Mouse (Mus musculus): ENCODE results near the gene Matn1. TPM values are rescaled to one million over a fixed set of nuclear protein-coding genes. Genes with fewer than 3 reads are reported as not detected.

The Matn1 gene
- total RNA-seq, 2 experiments from 2014 or later = not detected

DNA sequence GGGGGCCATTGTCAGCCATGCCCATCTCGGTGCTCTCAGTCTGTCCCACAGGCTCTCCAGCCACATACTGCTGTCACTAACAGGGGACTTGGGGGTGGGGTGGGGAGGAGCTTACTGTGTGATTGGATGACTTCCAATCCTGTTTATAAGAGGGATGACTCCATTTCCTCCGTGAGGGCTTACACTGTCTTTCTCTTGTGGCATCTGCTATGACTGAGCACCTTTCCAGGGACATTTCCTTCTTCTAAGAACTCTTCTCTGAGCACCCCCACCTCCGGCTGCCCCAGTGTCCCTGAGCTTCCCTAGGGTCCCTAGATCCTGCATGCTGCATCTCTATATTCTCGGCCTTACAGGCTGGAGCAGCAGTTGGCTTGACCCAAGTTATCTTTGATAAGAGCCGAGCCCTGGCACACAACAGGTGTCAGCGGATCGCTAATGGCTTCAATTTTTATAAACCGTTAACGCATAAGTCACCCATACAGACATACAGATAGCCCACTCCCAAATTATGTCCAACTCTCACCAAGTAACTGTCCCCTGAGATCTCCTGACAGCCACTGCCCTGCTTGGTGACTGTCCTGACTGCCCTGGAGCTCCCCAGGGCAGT is 24.3 kb upstream of the Matn1 start:
- TF ChIP-seq CTCF (IDR thresholded peaks at IDR 0.05) = no peak
- DNase-seq = no peak
- intact Hi-C loops (cut with DNase I) = no loop called here
- no peak overlapping the region for H3K27ac ChIP-seq
- H3K4me3 ChIP-seq = no peak overlapping the region

DNA sequence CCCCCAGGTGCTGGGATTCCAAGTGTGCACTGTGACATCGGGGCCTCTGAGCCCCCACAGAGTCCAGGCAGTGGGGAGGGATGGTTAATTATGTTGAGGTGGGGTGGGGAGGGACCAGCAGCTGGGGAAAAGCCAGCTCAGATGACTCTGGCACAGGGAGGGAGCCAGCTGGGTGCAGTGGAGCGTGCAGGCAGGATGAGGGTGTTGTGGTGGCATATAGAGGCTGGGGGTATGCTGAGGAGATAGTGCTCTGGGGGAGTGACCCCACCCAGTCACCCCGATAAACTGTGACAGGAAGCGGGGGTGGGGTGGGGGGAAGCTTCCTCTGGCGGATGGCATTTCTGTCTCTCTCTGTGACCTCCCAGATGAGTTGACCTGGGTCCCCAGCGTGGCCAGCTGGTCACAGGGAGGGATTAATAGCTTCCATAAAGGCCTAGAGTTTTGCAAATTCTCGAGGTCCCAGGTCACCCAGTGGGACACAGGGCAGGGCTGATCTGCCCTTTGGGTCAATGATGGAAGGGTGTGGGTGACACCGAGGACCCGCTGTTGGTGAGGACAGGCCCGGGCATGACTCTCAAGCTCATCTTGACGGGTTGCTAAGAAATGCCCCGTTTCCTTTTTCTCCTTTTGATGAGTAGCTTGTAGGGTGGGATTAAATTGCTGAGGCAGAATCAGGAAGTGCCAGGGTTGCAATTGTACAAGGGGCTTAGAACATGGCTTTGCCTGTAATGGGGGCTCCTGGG is 23.1 kb upstream of the Matn1 start:
- no peak overlapping the region for H3K27ac ChIP-seq

DNA sequence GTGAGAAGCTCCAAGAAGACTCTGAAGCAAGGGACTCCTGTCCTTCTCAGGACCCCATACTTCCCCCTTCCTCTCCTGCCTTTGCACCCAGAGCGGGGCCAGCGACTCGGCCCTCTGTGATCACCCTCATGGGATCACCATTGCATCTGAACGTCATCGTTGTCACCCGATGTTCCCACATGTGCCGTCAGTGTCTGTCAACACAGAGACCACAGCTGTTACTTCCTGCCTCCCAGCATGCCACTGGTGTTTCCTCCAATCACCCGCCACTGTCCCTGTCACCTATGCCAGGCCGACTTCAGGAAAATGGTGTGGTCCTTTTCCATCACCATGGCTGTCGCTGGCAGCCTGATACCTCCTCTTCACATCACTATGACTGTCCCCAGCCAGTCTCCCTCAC is 22.2 kb upstream of the Matn1 start:
- Histone ChIP-seq H3K4me3 (no peak overlapping the region), H3K27ac (no peak overlapping the region)
- no peak for DNase-seq
- intact Hi-C loops (cut with DNase I) = no loop called here
- TF ChIP-seq CTCF (IDR thresholded peaks at IDR 0.05) = no peak

More for the DNA sequence above, 23.1 kb upstream of the Matn1 start:
- no peak overlapping the region for H3K4me3 ChIP-seq
- no peak for DNase-seq
- no peak for TF ChIP-seq CTCF (IDR thresholded peaks at IDR 0.05)
- intact Hi-C loops (cut with DNase I) = no loop called here

DNA sequence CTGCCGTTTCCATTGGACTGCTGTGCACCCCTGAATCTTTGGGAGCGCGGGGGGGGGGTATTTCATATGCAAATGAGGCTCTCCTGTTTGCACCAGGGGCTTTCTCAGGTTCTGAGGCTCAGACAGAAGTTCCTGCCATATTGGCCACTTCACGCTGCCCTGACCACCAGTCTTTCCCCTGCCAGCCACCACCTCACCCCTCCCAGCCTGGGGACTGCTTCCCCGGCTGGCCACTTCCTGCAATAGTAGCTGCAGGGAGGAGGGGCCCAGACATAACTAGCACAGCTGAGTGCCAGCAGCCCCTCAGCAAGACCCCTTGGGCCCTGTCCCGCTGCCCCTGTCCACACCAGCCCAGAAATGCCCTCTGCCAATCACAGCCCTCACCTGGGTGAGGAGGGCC is 17.9 kb upstream of the Matn1 start:
- no peak for DNase-seq
- Histone ChIP-seq H3K27ac (no peak overlapping the region), H3K4me3 (no peak overlapping the region)
- intact Hi-C loops (cut with DNase I) = no loop called here
- no peak for TF ChIP-seq CTCF (IDR thresholded peaks at IDR 0.05)

DNA sequence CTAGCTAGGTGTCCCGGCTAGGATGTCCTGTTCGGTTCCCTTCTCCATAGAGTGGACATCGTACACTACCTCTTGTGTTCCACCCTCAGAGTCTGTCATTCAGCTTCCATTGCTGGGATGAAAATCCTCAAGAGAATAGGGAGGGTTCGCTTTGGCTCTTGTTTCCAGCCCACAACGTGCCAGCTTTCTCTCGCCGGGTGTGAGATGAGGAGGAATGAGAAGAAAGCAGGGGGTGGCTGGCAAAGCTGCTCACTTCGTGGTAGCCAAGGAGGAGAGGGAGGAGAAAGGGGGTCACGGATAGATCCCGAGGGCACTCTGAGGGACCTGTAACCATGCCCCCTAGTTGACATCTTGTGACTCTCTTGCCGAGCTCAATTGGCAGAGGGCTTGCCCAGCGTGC is 16.4 kb upstream of the Matn1 start:
- DNase-seq = peak; percentile 4
- no peak for TF ChIP-seq CTCF (IDR thresholded peaks at IDR 0.05)
- intact Hi-C loops (cut with DNase I) = no loop called here
- Histone ChIP-seq H3K27ac (no peak overlapping the region), H3K4me3 (no peak overlapping the region)

DNA sequence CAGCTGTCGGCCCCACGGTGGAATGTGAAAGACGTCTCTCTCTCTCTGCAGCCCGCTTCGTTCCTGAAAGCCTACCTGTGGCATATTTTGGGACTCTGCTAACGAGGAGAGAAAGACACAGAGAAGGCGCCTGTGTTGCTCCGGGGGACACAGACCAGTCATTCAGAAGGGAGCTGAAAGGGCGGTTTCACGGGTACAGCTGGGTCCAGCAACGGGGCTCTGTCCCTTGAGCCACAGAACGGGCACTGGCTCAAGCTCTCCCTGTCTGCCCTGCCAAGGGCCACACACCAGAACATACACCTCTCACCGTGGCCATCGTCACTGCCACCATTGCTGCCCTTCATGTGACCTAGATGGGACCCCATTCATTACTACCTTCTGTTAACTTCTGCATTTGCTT is 1.5 kb upstream of the Matn1 start:
- Histone ChIP-seq H3K4me3 (no peak overlapping the region), H3K27ac (no peak overlapping the region)
- DNase-seq = peak; percentile 5

DNA sequence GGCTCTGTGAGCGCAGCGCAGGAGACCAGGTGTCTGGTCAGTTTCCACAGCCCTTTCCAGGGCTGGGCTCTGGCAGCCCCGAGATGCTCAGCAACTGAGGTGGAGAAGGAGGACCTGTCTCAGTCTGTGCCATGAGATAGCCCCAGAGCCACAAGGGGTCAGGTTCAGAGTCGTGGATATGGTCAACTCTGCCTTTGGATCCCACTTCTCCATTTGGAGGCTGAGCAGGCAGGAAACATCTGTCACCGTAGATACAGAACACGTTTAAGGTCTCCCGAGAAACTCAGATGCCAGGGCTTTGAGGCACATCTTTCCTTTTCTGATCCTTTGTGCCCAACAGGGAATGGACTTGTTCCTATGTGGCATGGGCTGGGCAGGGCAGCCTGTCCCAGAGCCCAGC is 594 bp downstream of the Matn1 start:
- H3K4me3 ChIP-seq = no peak overlapping the region
- no peak for TF ChIP-seq CTCF (IDR thresholded peaks at IDR 0.05)
- DNase-seq = no peak
- no peak overlapping the region for H3K27ac ChIP-seq
- intact Hi-C loops (cut with DNase I) = no loop called here

More for the DNA sequence above, 1.5 kb upstream of the Matn1 start:
- intact Hi-C loops (cut with DNase I) = no loop called here
- TF ChIP-seq CTCF (IDR thresholded peaks at IDR 0.05) = no peak

DNA sequence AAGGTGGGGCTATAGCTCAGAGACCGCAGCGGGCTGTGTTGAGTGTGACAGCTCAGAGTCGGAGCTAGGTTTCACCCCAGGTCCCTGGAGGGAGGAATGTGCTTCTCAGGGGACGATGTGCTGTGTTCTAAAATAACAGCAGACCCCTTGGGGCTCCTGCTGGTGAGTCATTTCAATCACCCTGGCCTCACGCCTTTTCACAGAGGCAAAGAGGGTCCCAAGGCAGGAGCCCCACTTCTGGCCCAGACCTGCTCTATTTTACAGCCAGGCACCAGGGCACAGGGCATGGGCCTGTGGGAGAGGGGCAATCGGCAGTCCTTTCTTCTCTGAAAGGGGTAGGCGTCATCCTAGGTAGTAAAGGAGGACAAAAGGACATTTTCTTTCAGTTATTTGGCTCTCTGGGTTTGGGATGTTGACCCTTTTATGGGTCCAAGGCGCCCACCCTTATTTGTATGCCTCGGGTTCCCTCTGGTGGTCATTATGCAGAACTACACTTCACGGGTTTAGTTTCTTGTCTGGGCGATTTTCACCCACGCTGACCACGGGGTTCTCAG is 3.0 kb downstream of the Matn1 start:
- Histone ChIP-seq H3K4me3 (no peak overlapping the region), H3K27ac (no peak overlapping the region)
- intact Hi-C loops (cut with DNase I) = loop anchor here (1.0 to 2.0 kb wide), 2 partner anchors 51 to 156 kb away; no protein-coding TSS in a partner anchor
- DNase-seq = peak; percentile 16
- TF ChIP-seq CTCF (IDR thresholded peaks at IDR 0.05) = peak; percentile 82

DNA sequence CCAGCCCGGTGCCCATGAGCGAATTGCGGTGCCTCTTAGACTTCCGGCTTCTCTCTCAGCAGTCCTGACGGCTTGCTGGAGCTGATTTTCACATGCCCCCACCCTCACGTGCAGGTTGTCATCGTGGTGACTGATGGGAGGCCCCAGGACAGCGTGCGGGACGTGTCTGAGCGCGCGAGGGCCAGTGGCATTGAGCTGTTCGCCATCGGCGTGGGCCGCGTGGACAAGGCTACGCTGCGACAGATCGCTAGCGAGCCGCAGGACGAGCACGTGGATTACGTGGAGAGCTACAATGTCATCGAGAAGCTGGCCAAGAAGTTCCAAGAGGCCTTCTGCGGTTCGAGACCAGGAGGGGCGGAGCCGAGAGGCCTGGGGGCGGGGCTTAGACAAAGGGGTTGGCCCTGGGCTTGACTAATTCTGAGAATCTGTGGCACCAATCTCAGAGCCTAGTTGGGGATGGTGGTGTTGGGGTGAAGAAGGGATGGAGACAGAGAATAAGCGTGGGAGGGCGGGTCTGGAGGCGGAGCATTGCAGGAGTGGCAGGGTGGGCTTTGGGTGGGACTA is 5.7 kb downstream of the Matn1 start:
- intact Hi-C loops (cut with DNase I) = no loop called here
- Histone ChIP-seq H3K4me3 (no peak overlapping the region), H3K27ac (no peak overlapping the region)
- no peak for TF ChIP-seq CTCF (IDR thresholded peaks at IDR 0.05)
- DNase-seq = peak; percentile 15

DNA sequence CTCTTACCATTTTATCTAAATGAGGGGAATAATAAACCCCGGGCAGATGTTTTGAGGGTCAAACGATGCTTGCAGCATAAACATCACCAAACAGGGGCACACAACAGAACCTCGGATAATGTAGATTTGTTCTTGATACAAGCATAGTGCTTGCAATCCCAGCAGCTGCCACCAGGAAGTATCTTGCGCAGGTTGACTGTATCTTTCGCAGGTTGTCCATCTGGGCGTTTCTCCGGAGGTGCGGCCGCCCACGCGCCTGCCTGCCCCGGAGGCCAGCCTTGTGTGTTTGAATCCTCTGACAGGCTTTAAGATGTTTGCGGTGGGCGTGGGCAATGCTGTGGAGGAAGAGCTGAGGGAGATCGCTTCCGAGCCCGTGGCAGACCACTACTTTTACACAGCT is 8.3 kb downstream of the Matn1 start:
- Histone ChIP-seq H3K4me3 (no peak overlapping the region), H3K27ac (no peak overlapping the region)
- DNase-seq = peak; percentile 16
- intact Hi-C loops (cut with DNase I) = no loop called here
- TF ChIP-seq CTCF (IDR thresholded peaks at IDR 0.05) = peak; percentile 35; the same call in 1 of the 2 replicates

DNA sequence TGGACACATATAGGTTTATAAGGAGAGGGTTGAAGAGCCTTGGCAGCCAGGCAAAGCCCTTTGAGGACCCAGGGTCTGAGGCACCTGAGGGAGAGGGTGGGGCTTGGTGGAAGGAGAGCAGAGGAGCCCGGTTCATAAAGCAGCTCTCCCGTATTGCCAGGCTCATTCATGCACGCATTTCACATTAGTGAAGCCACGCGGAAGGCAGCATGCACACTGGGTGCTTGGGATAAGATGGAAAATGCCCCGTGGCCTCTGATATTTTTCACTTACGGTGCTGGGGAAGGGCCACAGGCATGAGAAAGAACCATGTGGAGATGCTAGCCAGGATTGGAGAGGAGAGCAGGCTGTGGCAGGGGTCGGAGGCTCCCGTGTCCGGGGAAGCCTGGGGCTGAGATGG is 13.0 kb downstream of the Matn1 start:
- no peak for TF ChIP-seq CTCF (IDR thresholded peaks at IDR 0.05)
- H3K4me3 ChIP-seq = no peak overlapping the region
- intact Hi-C loops (cut with DNase I) = no loop called here

DNA sequence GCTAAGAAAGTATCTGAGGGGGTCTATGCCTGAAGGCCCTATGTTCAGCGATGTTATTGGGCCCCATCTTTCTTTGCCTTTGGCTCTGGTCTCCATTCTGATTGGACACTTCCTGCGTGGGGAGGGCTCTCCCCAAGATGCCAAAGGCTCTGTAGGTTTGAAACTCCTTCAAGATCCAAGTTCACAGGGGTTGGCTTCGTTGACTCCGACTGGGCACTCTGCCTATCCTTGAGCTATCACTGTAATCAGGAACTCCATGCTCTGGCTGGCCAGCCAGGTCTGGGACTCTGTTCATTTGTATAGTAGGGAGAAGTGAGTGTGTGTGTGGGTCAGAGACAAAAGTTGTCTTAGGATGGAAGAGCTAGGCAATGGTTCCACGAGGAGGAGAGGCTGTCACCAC is 14.6 kb downstream of the Matn1 start:
- Histone ChIP-seq H3K27ac (no peak overlapping the region), H3K4me3 (no peak overlapping the region)
- no peak for TF ChIP-seq CTCF (IDR thresholded peaks at IDR 0.05)
- intact Hi-C loops (cut with DNase I) = no loop called here
- DNase-seq = peak; percentile 16

More for the DNA sequence above, 13.0 kb downstream of the Matn1 start:
- H3K27ac ChIP-seq = no peak overlapping the region
- peak; percentile 13 for DNase-seq

DNA sequence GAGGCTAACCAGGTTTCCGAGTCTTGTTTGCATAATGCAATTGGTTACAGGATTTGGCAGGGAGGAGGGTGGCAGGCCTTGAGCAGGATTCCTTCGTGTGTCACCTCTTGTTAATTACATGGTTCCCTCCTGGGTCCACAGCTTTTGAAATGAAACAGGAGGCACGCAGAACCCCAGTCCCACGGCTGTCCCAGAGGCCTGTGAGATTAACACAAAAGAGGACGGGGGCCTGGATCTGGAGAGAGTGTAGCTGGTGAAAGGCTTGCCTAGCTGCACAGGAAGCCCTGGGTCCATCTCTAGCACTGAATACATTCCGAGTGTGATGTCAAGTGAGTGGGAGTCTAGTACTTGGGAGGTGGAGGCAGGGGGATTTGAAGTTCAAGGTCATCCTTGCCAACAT is 15.5 kb downstream of the Matn1 start:
- no peak overlapping the region for H3K27ac ChIP-seq
- intact Hi-C loops (cut with DNase I) = loop anchor here (2.0 to 5.0 kb wide), 4 partner anchors 218 to 878 kb away; partner anchors contain the start of gene Ptpru
- no peak for TF ChIP-seq CTCF (IDR thresholded peaks at IDR 0.05)
- H3K4me3 ChIP-seq = no peak overlapping the region
- DNase-seq = peak; percentile 5

All from gastrocnemius, adult 2 months (tissue).